Mouse (Mus musculus) CH12.LX (cell line): ENCODE measurements around the gene Ano1.

Experiments
- MYC ChIP-seq: IDR thresholded peaks from 2 replicates; pipeline ENCODE4 v1.6.1; 2011; ENCODE audit warnings: low read depth, mild to moderate bottlenecking, improper control_type of control experiment, low read length
- UBTF ChIP-seq: IDR thresholded peaks from 2 replicates; pipeline ENCODE4 v1.6.1; 2012; ENCODE audit warnings: low read depth, mild to moderate bottlenecking, inconsistent platforms, low read length, improper control_type of control experiment, moderate library complexity

- TF ChIP-seq UBTF (no peak), MYC (no peak)
Observed at GRCm38 (mm10) chr7:144755511-144756378, 4.0 kb upstream of the Ano1 start.
